Mouse (Mus musculus) myocyte (in vitro differentiated cells): ENCODE measurements around the gene Tmpo.

Experiments used
- MAX ChIP-seq: IDR thresholded peaks from one replicate; pipeline ENCODE4 v1.6.1; 2011; ENCODE audit warnings: low read depth, mild to moderate bottlenecking, control low read depth
- POLR2A ChIP-seq: IDR thresholded peaks from one replicate; pipeline ENCODE4 v1.6.1; 2011; ENCODE audit warnings: low read depth, mild to moderate bottlenecking, control low read depth, moderate library complexity; ENCODE audit not compliant: insufficient read length
- POLR2AphosphoS2 ChIP-seq: IDR thresholded peaks from one replicate; pipeline ENCODE4 v1.6.1; 2011; ENCODE audit warnings: low read depth, control low read depth; ENCODE audit not compliant: insufficient read length
- REST ChIP-seq: IDR thresholded peaks from one replicate; pipeline ENCODE4 v1.6.1; 2011; ENCODE audit warnings: mild to moderate bottlenecking, control low read depth, moderate library complexity; ENCODE audit not compliant: insufficient read depth, insufficient read length
- SRF ChIP-seq: IDR thresholded peaks from one replicate; pipeline ENCODE4 v1.6.1; 2011; ENCODE audit warnings: low read depth; ENCODE audit not compliant: control insufficient read depth, insufficient read length
- USF1 ChIP-seq: IDR thresholded peaks from one replicate; pipeline ENCODE4 v1.6.1; 2011; ENCODE audit warnings: low read depth, mild to moderate bottlenecking, control low read depth, moderate library complexity

DNA sequence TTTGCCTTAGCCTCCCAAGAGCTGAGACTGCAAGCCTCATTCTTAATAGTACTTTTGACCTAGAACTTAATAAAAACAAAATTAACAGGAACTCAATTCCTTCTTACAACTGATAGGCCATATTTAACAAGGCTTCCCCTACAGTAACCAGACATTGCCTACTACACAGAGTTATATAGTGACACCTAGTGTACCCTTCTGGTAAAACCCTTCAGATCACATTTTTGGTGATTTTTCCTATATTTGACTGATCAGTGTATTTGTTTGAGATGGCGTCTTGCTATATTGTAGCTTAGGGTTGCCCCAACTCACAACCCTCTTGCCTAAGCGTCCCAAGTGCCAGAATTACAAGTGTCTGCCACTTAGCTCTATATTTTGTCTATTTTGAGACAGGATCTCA, 39.6 kb downstream of the Tmpo start:
- TF ChIP-seq POLR2AphosphoS2 (no peak), MAX (no peak), USF1 (no peak), REST (no peak), POLR2A (no peak), SRF (no peak)
